Mouse (Mus musculus) liver, embryonic 16.5 days (tissue): ENCODE measurements around the gene Atxn1. TPM values are rescaled to one million over a fixed set of nuclear protein-coding genes. Genes with fewer than 3 reads are reported as not detected.

ENCODE experiments used
- ATAC-seq: fragments of 200-750 bp; cut with Nextera tagmentation; 2 replicates; pipeline ENCODE4 v1.8.0; 2017; ENCODE audit warnings: low read depth, mild to moderate bottlenecking, moderate number of reproducible peaks, moderate library complexity
- H3K27ac ChIP-seq: fragments of 300-500 bp; sonication (generic); 2 replicates; pipeline ENCODE4 v1.5.1; 2014; ENCODE audit warnings: mild to moderate bottlenecking, low read length
- H3K27me3 ChIP-seq: fragments of 300-500 bp; sonication (generic); 2 replicates; pipeline ENCODE4 v1.6.1; 2014; ENCODE audit warnings: low read depth, low read length, mixed read lengths; ENCODE audit not compliant: control insufficient read depth, insufficient read depth
- H3K36me3 ChIP-seq: fragments of 300-500 bp; sonication (generic); 2 replicates; pipeline ENCODE4 v1.6.1; 2014; ENCODE audit warnings: mild to moderate bottlenecking; ENCODE audit not compliant: control insufficient read depth, insufficient read depth
- H3K4me1 ChIP-seq: fragments of 300-500 bp; sonication (generic); 2 replicates; pipeline ENCODE4 v1.6.1; 2014; ENCODE audit warnings: low read depth, low read length, mixed read lengths; ENCODE audit not compliant: control insufficient read depth
- H3K4me2 ChIP-seq: fragments of 300-500 bp; sonication (generic); 2 replicates; pipeline ENCODE4 v1.6.1; 2014; ENCODE audit warnings: low read depth, low read length, mixed read lengths
- H3K4me3 ChIP-seq: fragments of 300-500 bp; sonication (generic); 2 replicates; pipeline ENCODE4 v1.5.1; 2014; ENCODE audit warnings: low read depth, mild to moderate bottlenecking, low read length
- H3K9ac ChIP-seq: fragments of 300-500 bp; sonication (generic); 2 replicates; pipeline ENCODE4 v1.6.1; 2014; ENCODE audit warnings: low read depth, low read length
- H3K9me3 ChIP-seq: fragments of 300-500 bp; sonication (generic); replicated peaks from 2 replicates; pipeline ENCODE4 v1.6.1; 2016; ENCODE audit warnings: low read length; ENCODE audit not compliant: control insufficient read depth
- WGBS: fragments of 180-500 bp; shearing (Covaris S2); extraction: QIAGEN DNeasy Blood & Tissue Kit; methylation state at CpG from one replicate; pipeline ENCODE4 v1.1.7; 2014; ENCODE audit not compliant: insufficient replicate concordance; 5-methylcytosine and 5-hydroxymethylcytosine counted together
- polyA plus RNA-seq: library from polyadenylated mRNA; unstranded; fragments of >200 nt; fragmentation: Nextera tagmentation; extraction: Ambion mirVana; gene quantifications from 2 replicates; pipeline ENCODE4 v1.2.1, GENCODE M21; 2015

Gene Atxn1
- polyA plus RNA-seq, 1 experiment from 2014 or later, result 3.2 TPM

GRCm38 (mm10) chr13:45685575-45686308 lies 279.1 kb downstream of the Atxn1 start:
- no peak overlapping the region for H3K4me2 ChIP-seq
- H3K27me3 ChIP-seq, result no peaks in the 10 kb centered on the region
- H3K9me3 ChIP-seq, result no peaks in the 10 kb centered on the region
- no peak for ATAC-seq
- H3K4me1 ChIP-seq, result no peaks in the 10 kb centered on the region
- H3K4me3 ChIP-seq, result no peak overlapping the region
- no peak overlapping the region for H3K27ac ChIP-seq
- WGBS, result 65% methylated on average over 7 of the region's 7 CpGs
- no peaks in the 10 kb centered on the region for H3K36me3 ChIP-seq
- no peak overlapping the region for H3K9ac ChIP-seq

- Histone ChIP-seq H3K4me1 (no peaks in the 10 kb centered on the region), H3K4me2 (no peak overlapping the region), H3K36me3 (no peaks in the 10 kb centered on the region), H3K4me3 (no peak overlapping the region), H3K9ac (no peak overlapping the region), H3K27ac (no peak overlapping the region), H3K27me3 (no peaks in the 10 kb centered on the region), H3K9me3 (no peaks in the 10 kb centered on the region)
- no peak for ATAC-seq
- 61% methylated on average over 4 of the region's 4 CpGs for WGBS
These were observed 279.9 kb downstream of the Atxn1 start for GRCm38 (mm10) chr13:45684891-45685311.

- ATAC-seq, result no peak
- Histone ChIP-seq H3K4me2 (no peak overlapping the region), H3K27ac (no peak overlapping the region), H3K27me3 (no peaks in the 10 kb centered on the region), H3K36me3 (no peaks in the 10 kb centered on the region), H3K4me3 (no peak overlapping the region), H3K4me1 (no peaks in the 10 kb centered on the region), H3K9me3 (no peaks in the 10 kb centered on the region), H3K9ac (no peak overlapping the region)
- 48% methylated on average over 3 of the region's 3 CpGs for WGBS
These were observed 280.8 kb downstream of the Atxn1 start for GRCm38 (mm10) chr13:45683991-45684390.

GRCm38 (mm10) chr13:45681196-45681595 lies 283.6 kb downstream of the Atxn1 start:
- Histone ChIP-seq H3K4me2 (no peak overlapping the region), H3K9ac (no peak overlapping the region), H3K36me3 (no peaks in the 10 kb centered on the region), H3K4me3 (no peak overlapping the region), H3K9me3 (no peaks in the 10 kb centered on the region), H3K4me1 (no peaks in the 10 kb centered on the region), H3K27me3 (no peaks in the 10 kb centered on the region), H3K27ac (no peak overlapping the region)
- WGBS, result 60% methylated on average over 5 of the region's 5 CpGs
- ATAC-seq, result no peak

GRCm38 (mm10) chr13:45680651-45681050 lies 284.2 kb downstream of the Atxn1 start:
- ATAC-seq, result no peak
- Histone ChIP-seq H3K9me3 (no peaks in the 10 kb centered on the region), H3K27ac (no peak overlapping the region), H3K4me3 (no peak overlapping the region), H3K4me1 (no peaks in the 10 kb centered on the region), H3K4me2 (no peak overlapping the region), H3K27me3 (no peaks in the 10 kb centered on the region), H3K9ac (no peak overlapping the region), H3K36me3 (no peaks in the 10 kb centered on the region)
- 73% methylated on average over 5 of the region's 5 CpGs for WGBS

- Histone ChIP-seq H3K4me3 (no peak overlapping the region), H3K27me3 (no peaks in the 10 kb centered on the region), H3K4me2 (no peak overlapping the region), H3K4me1 (no peaks in the 10 kb centered on the region), H3K36me3 (no peaks in the 10 kb centered on the region), H3K9ac (no peak overlapping the region), H3K27ac (no peak overlapping the region), H3K9me3 (no peaks in the 10 kb centered on the region)
- WGBS, result 48% methylated on average over 1 of the region's 1 CpGs
- ATAC-seq, result no peak
These were observed 285.7 kb downstream of the Atxn1 start for GRCm38 (mm10) chr13:45679096-45679495.

GRCm38 (mm10) chr13:45672628-45673027 lies 292.2 kb downstream of the Atxn1 start:
- 43% methylated on average over 2 of the region's 2 CpGs for WGBS
- H3K9me3 ChIP-seq, result no peaks in the 10 kb centered on the region
- no peaks in the 10 kb centered on the region for H3K27me3 ChIP-seq
- H3K36me3 ChIP-seq, result no peaks in the 10 kb centered on the region
- no peak for ATAC-seq
- H3K27ac ChIP-seq, result no peak overlapping the region
- H3K4me1 ChIP-seq, result no peaks in the 10 kb centered on the region
- no peak overlapping the region for H3K4me3 ChIP-seq
- no peak overlapping the region for H3K4me2 ChIP-seq
- no peak overlapping the region for H3K9ac ChIP-seq

- Histone ChIP-seq H3K9ac (no peak overlapping the region), H3K27me3 (no peaks in the 10 kb centered on the region), H3K36me3 (no peaks in the 10 kb centered on the region), H3K4me1 (no peaks in the 10 kb centered on the region), H3K4me3 (no peak overlapping the region), H3K9me3 (no peaks in the 10 kb centered on the region), H3K27ac (no peak overlapping the region), H3K4me2 (no peak overlapping the region)
- ATAC-seq, result no peak
- 69% methylated on average over 11 of the region's 11 CpGs for WGBS
These were observed 294.8 kb downstream of the Atxn1 start for GRCm38 (mm10) chr13:45669969-45670368.

- Histone ChIP-seq H3K4me1 (no peaks in the 10 kb centered on the region; the same call in none of the 2 replicates), H3K36me3 (no peaks in the 10 kb centered on the region), H3K27me3 (no peaks in the 10 kb centered on the region), H3K27ac (no peak overlapping the region), H3K4me2 (no peak overlapping the region), H3K9me3 (no peaks in the 10 kb centered on the region), H3K9ac (no peak overlapping the region), H3K4me3 (no peak overlapping the region)
- no peak for ATAC-seq
- 70% methylated on average over 10 of the region's 10 CpGs for WGBS
These were observed 302.0 kb downstream of the Atxn1 start for GRCm38 (mm10) chr13:45662852-45663251.
